Mouse (Mus musculus): ENCODE data around the gene Pmepa1. TPM values are rescaled to one million over a fixed set of nuclear protein-coding genes. Genes with fewer than 3 reads are reported as not detected.
A peak's percentile ranks its signal among the peaks of the same experiment; 100 is the strongest.

Gene Pmepa1
- total RNA-seq, 2 experiments from 2014 or later = 40.5 to 44.0 TPM

- DNase-seq (ENCODE audit: extremely low spot score in 1 of 2, low spot score in 2 of 2) = peak in 1 of 2 experiments; percentile 9
- intact Hi-C loops (cut with DNase I) = no loop called here
Measured at GRCm38 (mm10) chr2:173217246-173217645, 59.1 kb downstream of the Pmepa1 start.

DNA sequence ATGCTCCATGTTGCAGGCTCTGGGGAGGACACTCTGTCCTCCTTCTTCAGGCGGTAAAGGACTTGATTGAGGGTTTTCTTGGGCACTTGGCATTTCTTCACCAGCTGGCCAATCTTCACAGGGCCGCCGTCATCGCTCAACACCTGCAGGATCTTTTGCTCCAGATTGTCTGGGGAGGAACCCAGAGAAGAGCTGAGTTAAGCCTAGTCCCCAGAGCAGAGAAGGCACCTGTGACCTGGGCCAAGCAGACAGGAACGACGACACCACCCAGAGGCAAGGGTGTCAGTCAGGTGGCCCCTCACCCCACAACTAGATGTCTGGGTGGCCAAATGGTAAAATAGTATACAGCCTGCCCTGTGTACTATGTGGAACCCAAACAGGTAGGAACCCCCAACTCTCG lies 59.5 kb downstream of the Pmepa1 start:
- peak in 1 of 2 experiments; percentile 17 for DNase-seq (ENCODE audit: extremely low spot score in 1 of 2, low spot score in 2 of 2)
- intact Hi-C loops (cut with DNase I) = no loop called here

DNA sequence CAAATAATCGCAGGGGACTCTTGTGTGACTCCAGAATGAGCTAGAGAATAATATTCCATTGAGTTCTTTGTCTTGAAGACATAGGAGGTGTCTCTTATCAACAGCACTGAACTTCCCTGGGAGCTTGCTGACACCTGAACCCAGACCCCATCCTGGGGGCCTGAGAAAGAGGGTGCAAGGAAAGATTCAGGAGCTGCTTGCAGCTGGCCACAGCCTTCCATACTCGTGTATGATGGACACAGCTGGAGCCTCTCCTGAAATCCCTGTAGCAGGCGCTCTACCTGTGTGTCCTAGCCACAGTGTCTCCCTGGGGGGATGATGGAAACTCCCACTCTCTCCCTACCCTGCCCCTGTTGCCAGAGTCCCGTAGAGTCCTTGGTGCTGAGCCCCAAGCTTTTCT lies 64.1 kb downstream of the Pmepa1 start:
- DNase-seq (ENCODE audit: extremely low spot score in 1 of 2, low spot score in 2 of 2) = peak in 1 of 2 experiments; percentile 1
- intact Hi-C loops (cut with DNase I) = no loop called here

DNA sequence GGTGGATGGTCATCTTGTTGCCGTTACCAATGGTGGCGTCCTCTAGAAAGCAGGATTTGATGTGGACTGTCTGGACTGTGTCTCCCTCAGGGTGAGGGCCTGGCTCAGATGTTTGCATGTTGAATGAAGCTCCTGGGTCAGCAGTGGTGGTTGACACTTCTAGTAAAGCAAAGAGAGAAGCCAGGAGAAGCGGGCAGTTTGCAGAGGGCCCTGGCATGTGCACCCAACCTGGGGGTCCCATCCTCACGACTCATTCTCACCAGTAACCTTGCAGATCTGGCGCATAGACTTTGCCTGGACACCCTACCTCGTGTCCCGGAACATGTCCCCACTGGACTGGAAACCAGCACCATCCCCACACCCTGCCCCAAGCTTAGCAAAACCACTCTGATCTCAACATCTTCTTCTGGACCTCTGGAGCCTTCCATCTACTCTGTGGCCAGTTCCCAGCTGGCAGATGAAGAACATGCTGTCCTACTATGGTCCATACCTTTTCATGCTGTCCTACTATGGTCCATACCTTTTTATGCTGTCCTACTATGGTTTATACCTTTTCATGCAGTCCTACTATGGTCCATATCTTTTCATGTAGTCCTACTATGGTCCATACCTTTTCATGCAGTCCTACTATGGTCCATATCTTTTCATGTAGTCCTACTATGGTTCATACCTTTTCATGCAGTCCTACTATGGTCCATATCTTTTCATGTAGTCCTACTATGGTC lies 67.1 kb downstream of the Pmepa1 start:
- intact Hi-C loops (cut with DNase I) = no loop called here
- DNase-seq (ENCODE audit: extremely low spot score in 1 of 2, low spot score in 2 of 2) = peak in 1 of 2 experiments; percentile 10

GRCm38 (mm10) chr2:173207051-173207450 lies 69.3 kb downstream of the Pmepa1 start:
- intact Hi-C loops (cut with DNase I) = no loop called here
- DNase-seq (ENCODE audit: extremely low spot score in 1 of 2, low spot score in 2 of 2) = peak in 1 of 2 experiments; percentile 4

- DNase-seq (ENCODE audit: extremely low spot score in 1 of 2, low spot score in 2 of 2) = peak in 1 of 2 experiments; percentile 13
- intact Hi-C loops (cut with DNase I) = no loop called here
Measured at GRCm38 (mm10) chr2:173205563-173206099, 70.7 kb downstream of the Pmepa1 start.

- DNase-seq (ENCODE audit: extremely low spot score in 1 of 2, low spot score in 2 of 2) = peak in 1 of 2 experiments; percentile 7
- intact Hi-C loops (cut with DNase I) = no loop called here
Measured at GRCm38 (mm10) chr2:173204671-173205070, 71.7 kb downstream of the Pmepa1 start.

GRCm38 (mm10) chr2:173203726-173204125 lies 72.6 kb downstream of the Pmepa1 start:
- DNase-seq (ENCODE audit: extremely low spot score in 1 of 2, low spot score in 2 of 2) = peak in 1 of 2 experiments; percentile 3
- intact Hi-C loops (cut with DNase I) = no loop called here

- DNase-seq (ENCODE audit: extremely low spot score in 1 of 2, low spot score in 2 of 2) = no peak
- intact Hi-C loops (cut with DNase I) = no loop called here
Measured at GRCm38 (mm10) chr2:173202924-173203689, 73.2 kb downstream of the Pmepa1 start.

DNA sequence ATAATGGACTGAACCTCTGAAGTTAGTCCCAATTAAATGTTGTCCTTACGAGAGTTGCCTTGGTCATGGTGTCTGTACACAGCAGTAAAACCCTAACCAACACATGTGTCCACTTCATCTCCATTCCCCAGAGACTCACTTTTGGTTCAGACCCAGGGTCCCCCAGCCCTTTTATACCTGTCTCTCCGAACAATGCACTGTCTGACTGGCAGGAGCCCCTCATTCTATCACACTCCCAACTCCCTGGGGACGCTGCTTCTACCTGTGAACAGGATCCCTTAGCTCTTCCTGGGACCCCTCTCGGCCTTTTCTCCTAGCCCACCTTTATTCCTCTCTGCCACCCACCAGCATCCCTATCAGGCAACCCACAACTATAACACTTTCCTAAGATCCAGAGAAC lies 81.5 kb downstream of the Pmepa1 start:
- DNase-seq (ENCODE audit: extremely low spot score in 1 of 2, low spot score in 2 of 2) = no peak

GRCm38 (mm10) chr2:173187182-173187855 lies 89.0 kb downstream of the Pmepa1 start:
- intact Hi-C loops (cut with DNase I) = loop anchor here (10.0 kb wide), 2 partner anchors 1097 to 1717 kb away; partner anchors contain the start of gene Gnas
- DNase-seq (ENCODE audit: extremely low spot score in 1 of 2, low spot score in 2 of 2) = no peak

More for the DNA sequence above, 81.5 kb downstream of the Pmepa1 start:
- intact Hi-C loops (cut with DNase I) = no loop called here

DNA sequence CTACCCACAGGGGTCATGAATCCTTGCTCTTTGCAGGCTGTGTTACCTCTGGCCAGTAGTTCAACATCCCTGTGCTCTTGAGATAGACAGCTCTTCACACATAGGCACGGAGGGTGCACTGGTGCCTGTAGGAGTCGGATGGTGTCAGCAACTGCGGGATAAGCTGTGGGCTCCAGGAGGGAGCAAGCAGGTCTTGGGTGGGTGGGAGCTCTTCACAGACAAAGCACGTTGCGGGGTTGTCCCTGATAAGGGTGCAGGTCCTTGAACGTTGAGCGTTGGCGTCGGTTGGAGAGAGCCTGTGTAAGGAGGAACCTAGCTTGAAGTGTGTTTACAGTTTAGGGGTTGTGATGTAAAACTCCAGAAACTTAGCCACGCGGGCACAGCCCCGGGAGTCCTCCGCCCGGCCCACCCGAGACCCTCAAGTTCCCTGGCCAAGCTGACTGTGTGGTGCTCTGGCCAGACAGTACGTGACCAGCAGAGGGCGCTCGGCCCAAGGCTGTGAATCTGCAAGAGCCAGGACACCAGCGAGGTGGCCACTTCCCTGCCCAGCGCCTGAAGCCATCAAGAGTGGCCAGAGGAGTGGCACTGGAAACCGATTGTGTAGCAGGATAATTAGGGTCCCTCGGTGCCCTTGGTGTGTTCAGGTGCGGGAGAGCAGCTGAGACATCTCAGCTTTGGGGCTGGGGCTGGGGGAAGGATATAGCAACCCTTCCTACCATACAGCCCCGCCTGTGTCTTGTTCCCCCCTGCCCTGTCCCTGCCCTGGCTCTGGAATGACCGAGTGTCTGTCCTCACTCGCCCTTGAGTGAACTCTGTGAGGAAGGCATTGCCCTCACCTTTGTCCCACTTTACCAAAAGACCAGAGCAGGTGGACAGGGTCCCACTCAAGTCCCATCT lies 90.0 kb downstream of the Pmepa1 start:
- intact Hi-C loops (cut with DNase I) = loop anchor here (1.0 to 10.0 kb wide), 3 partner anchors 376 to 1719 kb away; partner anchors contain the start of gene Gnas
- peak; percentile 62 to 88 for DNase-seq (ENCODE audit: extremely low spot score in 1 of 2, low spot score in 2 of 2)

GRCm38 (mm10) chr2:173185282-173185681 lies 91.1 kb downstream of the Pmepa1 start:
- intact Hi-C loops (cut with DNase I) = loop anchor here (10.0 kb wide), 2 partner anchors 1100 to 1720 kb away; partner anchors contain the start of gene Gnas
- no peak for DNase-seq (ENCODE audit: extremely low spot score in 1 of 2, low spot score in 2 of 2)

DNA sequence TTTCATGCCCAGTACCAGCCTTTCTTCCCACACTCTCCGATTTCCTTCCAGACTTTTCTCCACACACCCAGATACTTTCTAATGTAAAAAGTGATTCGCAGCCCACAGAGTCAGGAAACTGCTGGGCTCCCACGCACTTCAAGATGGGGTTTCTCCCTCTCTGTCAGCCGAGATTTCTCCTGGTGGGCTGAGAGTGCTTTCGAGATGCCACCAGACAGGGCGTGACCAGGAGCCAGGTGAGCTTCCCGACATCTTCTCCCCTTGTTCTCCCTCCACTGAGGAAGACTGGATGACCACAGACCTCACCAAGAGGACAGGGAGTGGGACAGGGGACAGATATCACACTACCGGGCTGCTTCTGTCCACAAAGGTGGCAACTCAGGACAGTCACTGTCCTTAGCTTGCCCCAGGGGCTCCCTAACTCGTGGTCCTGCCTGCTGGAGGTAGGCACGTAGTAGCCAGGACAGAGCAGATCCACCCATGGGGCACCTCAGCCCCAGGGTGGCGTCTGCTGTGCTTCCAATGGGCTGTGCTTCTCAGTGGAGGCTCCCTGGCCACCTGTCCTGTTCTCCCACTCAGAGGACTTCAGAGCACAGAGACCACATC lies 91.8 kb downstream of the Pmepa1 start:
- intact Hi-C loops (cut with DNase I) = loop anchor here (1.0 to 10.0 kb wide), 3 partner anchors 77 to 1720 kb away; partner anchors contain the start of gene Gnas
- DNase-seq (ENCODE audit: extremely low spot score in 1 of 2, low spot score in 2 of 2) = no peak

DNA sequence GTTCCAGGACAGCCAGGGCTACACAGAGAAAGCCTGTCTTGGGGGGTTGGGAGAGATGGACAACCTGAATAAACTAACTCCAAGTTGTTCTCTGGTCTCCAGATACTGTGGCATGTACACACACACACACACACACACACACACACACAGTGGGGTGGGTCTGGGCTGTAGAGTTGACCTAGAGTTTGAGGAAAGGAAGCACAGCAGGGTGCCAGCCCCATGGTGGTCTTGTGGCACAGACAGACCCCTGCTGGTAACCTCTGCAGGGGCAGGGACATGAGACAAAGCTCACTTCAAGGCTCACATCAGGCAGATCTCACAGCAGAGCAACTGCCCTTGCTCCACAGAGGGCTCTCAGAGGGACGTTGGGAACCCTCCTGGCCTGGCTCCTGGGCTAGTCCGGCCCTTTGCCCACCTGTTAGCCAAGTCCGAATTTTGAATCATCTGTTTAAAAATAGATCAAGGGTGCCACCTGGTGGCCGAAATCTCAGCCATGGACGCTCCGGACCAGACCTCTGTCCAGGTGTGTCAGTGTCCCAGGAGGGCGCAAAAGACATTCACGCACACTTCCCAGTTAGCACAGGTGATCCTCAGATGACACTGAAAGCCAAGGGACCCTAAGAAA lies 92.4 kb downstream of the Pmepa1 start:
- peak in 1 of 2 experiments; percentile 63 for DNase-seq (ENCODE audit: extremely low spot score in 1 of 2, low spot score in 2 of 2)
- intact Hi-C loops (cut with DNase I) = loop anchor here (1.0 to 10.0 kb wide), 3 partner anchors 77 to 1721 kb away; partner anchors contain the start of gene Gnas

DNA sequence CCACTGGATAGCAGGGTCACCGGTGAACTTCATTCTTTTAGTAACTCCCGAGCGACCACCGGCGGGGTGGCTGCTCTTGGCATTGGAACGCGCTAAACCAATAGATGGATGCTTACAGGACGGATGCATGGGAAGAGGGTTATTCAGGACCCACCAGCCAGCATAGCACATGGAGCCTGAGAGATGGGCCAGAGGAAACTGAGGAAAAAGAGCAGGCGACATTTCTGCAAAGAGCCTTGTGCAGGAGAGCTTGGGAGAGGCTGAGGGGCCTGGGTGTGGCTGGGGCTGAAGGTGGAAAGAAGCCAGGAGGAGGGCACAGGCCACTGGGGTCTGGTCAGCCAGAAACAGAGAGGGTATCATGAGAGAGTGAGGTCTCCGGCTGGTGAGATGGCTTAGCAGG lies 93.0 kb downstream of the Pmepa1 start:
- no peak for DNase-seq (ENCODE audit: extremely low spot score in 1 of 2, low spot score in 2 of 2)
- intact Hi-C loops (cut with DNase I) = loop anchor here (10.0 kb wide), 2 partner anchors 1101 to 1721 kb away; partner anchors contain the start of gene Gnas

DNA sequence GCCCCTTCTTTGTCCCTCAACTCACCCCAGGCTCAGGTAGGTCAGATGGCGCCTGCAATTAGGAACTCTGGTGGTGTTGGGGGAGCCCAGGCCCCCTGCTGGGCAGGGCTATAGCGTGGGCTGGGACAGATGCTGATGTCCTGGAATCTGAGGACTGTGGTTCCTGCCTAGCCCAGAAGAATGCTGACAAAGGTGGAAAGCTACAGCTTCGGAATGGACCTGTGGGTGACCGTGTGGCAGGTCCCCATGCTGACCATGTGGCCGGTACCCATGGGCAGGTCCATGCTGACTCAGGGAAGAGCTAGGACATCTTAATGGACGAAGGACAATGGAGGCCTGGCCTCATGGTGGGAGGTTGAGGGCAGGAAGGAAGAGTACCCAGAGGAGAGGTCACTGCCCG lies 93.5 kb downstream of the Pmepa1 start:
- intact Hi-C loops (cut with DNase I) = loop anchor here (10.0 kb wide), 2 partner anchors 1102 to 1722 kb away; partner anchors contain the start of gene Gnas

More for the DNA sequence above, 93.5 kb downstream of the Pmepa1 start:
- DNase-seq (ENCODE audit: extremely low spot score in 1 of 2, low spot score in 2 of 2) = no peak
